Mouse (Mus musculus): ENCODE data around the gene Sphkap. TPM values are rescaled to one million over a fixed set of nuclear protein-coding genes. Genes with fewer than 3 reads are reported as not detected.

Sphkap gene
- polyA plus RNA-seq (2016; fragmentation: Nextera tagmentation; extraction: Ambion mirVana) = 0.24 and 0.38 TPM in 2 replicates

DNA sequence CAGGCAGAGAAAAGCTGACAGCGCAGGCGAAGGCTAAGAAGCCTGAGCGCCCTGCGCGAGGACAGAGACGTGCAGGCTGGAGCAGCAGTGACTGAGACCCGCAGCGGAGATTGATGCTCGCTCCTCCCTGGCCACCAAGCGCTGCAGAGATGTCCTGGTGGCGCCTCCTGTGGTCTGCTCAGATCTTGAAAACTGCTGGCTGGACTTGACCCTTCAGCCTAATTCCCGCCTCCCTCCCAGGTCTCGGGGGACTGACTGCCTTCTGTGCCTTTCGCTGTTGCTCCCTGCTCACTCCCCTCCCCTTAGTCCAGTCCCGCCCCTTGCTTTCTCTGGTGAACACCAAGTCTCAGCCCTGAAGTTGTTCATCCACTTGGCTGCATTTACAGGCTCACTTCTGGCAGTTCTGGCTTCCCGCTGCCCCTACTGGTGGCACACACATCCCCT, at the start of gene Sphkap:
TSS of gene Sphkap (minus strand) at position 180 of the 444 bp plus-strand sequence.
- Histone ChIP-seq H3K4me2 (peak within 1 kb of the TSS; percentile 75), H3K9ac (replicated peaks) (peak within 1 kb of the TSS; percentile 46), H3K36me3 (no peaks in the 10 kb centered on the region), H3K27ac (no peak within 1 kb of the TSS), H3K9me3 (no peaks in the 10 kb centered on the region), H3K27me3 (peaks cover 31% of the 10 kb centered on the region), H3K4me1 (replicated peaks) (peaks cover 3% of the 10 kb centered on the region), H3K4me3 (replicated peaks) (peak within 1 kb of the TSS; percentile 43)
- ATAC-seq (ENCODE audit: insufficient number of reproducible peaks, insufficient read depth, low FRiP score, low TSS enrichment, low read depth) = peak; percentile 78; the same call in 1 of the 2 replicates
- WGBS = 2% methylated on average over 16 of the region's 16 CpGs

DNA sequence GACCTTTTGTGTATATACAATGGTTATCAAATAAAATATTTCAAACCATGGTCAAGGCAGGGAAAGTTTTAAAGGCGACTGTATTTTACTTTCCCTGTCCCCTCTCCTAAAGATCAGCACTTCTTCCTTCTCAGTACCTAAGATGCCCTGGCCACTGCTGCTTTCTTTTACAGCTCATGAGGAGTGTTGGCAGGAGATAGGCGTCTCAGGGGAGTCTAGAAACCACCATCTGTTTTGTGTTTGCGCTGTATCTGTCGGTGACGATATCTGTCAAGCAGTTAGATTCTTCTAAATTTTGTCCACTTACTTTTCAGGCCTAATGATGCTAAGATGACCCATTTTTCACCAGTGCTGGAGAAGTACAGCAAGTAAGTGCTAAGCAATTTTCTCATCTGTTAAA, 43.3 kb upstream of the Sphkap start:
- H3K27ac ChIP-seq = no peak overlapping the region
- no peak for ATAC-seq (ENCODE audit: insufficient number of reproducible peaks, insufficient read depth, low FRiP score, low TSS enrichment, low read depth)
- H3K36me3 ChIP-seq = no peaks in the 10 kb centered on the region
- H3K9ac ChIP-seq (replicated peaks) = no peak overlapping the region
- no peaks in the 10 kb centered on the region for H3K9me3 ChIP-seq
- WGBS = 52% methylated on average over 5 of the region's 5 CpGs
- H3K27me3 ChIP-seq = no peaks in the 10 kb centered on the region
- no peak overlapping the region for H3K4me3 ChIP-seq (replicated peaks)
- H3K4me1 ChIP-seq (replicated peaks) = no peaks in the 10 kb centered on the region
- no peak overlapping the region for H3K4me2 ChIP-seq

DNA sequence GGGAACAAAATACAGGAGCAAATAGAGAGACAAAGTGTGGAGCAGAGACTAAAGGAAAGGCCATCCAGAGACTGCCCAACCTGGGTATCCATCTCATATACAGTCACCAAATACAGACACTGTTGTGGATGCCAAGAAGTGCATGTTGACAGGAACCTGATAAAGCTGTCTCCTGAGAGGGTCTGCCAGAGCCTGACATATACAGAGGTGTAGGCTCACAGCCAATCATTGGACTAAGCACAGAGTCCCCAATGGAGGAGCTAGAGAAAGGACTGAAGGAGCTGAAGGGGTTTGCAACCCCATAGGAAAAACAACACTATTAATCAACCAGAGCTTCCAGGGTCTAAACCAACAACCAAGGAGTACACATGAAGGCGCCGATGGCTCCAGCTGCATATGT, 32.4 kb upstream of the Sphkap start:
- H3K9me3 ChIP-seq = no peaks in the 10 kb centered on the region
- H3K27ac ChIP-seq = no peak overlapping the region
- H3K4me3 ChIP-seq (replicated peaks) = no peak overlapping the region
- H3K27me3 ChIP-seq = no peaks in the 10 kb centered on the region
- ATAC-seq (ENCODE audit: insufficient number of reproducible peaks, insufficient read depth, low FRiP score, low TSS enrichment, low read depth) = no peak
- H3K9ac ChIP-seq (replicated peaks) = no peak overlapping the region
- no peaks in the 10 kb centered on the region for H3K4me1 ChIP-seq (replicated peaks)
- WGBS = 90% methylated on average over 2 of the region's 2 CpGs
- H3K4me2 ChIP-seq = no peak overlapping the region
- no peaks in the 10 kb centered on the region for H3K36me3 ChIP-seq

DNA sequence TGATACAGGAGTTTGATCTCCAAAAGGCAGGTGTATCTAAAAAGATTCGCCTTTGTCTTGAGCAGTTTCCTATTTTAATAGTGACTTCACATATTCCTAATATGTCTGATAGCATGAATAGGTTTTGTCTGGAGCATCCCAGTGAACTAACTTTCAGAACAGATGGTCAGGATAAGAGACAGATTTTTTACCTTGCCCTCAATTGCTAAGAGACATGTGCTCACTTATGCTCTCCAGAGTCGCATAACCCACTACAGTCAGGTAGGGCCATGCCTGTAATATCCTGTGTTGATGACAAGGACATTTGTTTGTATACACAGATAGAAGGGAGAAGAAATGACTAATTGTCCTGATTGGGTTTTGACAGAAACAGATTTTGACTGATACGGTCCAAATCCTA, 25.9 kb upstream of the Sphkap start:
- no peaks in the 10 kb centered on the region for H3K9me3 ChIP-seq
- H3K4me3 ChIP-seq (replicated peaks) = no peak overlapping the region
- no peaks in the 10 kb centered on the region for H3K4me1 ChIP-seq (replicated peaks)
- H3K27me3 ChIP-seq = no peaks in the 10 kb centered on the region
- ATAC-seq (ENCODE audit: insufficient number of reproducible peaks, insufficient read depth, low FRiP score, low TSS enrichment, low read depth) = no peak
- 92% methylated on average over 3 of the region's 3 CpGs for WGBS
- no peak overlapping the region for H3K9ac ChIP-seq (replicated peaks)
- H3K4me2 ChIP-seq = no peak overlapping the region
- H3K36me3 ChIP-seq = no peaks in the 10 kb centered on the region
- H3K27ac ChIP-seq = no peak overlapping the region

DNA sequence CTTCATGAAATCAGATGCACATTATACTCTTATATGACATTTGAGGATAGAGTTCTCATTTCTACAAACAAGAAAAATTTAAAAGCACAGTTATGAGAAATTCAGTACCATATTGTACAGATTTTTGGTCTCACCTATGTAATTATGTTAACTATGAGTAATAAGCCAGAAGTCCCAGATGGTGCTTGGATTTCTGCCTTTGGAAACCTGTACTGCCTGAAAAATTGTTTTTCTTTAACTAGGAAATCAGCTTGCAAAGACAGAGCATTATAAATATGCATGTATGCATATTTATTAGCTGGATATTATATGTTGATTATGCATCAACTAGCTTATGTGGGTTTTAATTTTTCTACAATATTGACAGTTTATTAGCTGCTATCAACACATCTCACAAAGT, 21.9 kb upstream of the Sphkap start:
- Histone ChIP-seq H3K27me3 (no peaks in the 10 kb centered on the region), H3K4me2 (no peak overlapping the region), H3K27ac (no peak overlapping the region), H3K9ac (replicated peaks) (no peak overlapping the region), H3K4me1 (replicated peaks) (no peaks in the 10 kb centered on the region), H3K36me3 (no peaks in the 10 kb centered on the region), H3K4me3 (replicated peaks) (no peak overlapping the region), H3K9me3 (no peaks in the 10 kb centered on the region)
- ATAC-seq (ENCODE audit: insufficient number of reproducible peaks, insufficient read depth, low FRiP score, low TSS enrichment, low read depth) = no peak

DNA sequence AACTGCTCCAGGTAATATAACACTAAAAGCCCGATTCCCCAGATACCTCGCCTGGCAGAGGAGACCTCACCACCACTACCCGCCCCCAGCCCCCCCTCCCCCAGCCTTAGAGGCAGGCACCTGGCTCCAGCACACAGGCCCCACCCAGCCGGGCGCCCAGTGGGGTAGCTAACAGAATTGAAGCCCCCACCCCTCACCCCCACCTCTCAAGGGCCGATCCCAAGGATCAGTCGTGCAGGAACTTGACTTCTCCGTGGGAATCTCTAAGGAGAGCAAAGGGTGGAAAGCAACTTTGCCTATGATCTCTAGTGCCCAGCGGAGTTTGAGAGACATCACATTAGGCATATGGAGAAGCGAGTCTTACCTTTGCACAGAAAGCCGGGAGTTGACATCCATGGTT, 384 bp downstream of the Sphkap start:
- no peaks in the 10 kb centered on the region for H3K36me3 ChIP-seq
- peak overlapping the region; percentile 46 for H3K9ac ChIP-seq (replicated peaks)
- peak overlapping the region; percentile 75 for H3K4me2 ChIP-seq
- H3K9me3 ChIP-seq = no peaks in the 10 kb centered on the region
- ATAC-seq (ENCODE audit: insufficient number of reproducible peaks, insufficient read depth, low FRiP score, low TSS enrichment, low read depth) = peak; percentile 31; the same call in 1 of the 2 replicates
- peak overlapping the region; percentile 43 for H3K4me3 ChIP-seq (replicated peaks)
- H3K27ac ChIP-seq = no peak overlapping the region
- 2% methylated on average over 10 of the region's 11 CpGs for WGBS
- H3K4me1 ChIP-seq (replicated peaks) = peaks cover 3% of the 10 kb centered on the region
- peaks cover 31% of the 10 kb centered on the region for H3K27me3 ChIP-seq

DNA sequence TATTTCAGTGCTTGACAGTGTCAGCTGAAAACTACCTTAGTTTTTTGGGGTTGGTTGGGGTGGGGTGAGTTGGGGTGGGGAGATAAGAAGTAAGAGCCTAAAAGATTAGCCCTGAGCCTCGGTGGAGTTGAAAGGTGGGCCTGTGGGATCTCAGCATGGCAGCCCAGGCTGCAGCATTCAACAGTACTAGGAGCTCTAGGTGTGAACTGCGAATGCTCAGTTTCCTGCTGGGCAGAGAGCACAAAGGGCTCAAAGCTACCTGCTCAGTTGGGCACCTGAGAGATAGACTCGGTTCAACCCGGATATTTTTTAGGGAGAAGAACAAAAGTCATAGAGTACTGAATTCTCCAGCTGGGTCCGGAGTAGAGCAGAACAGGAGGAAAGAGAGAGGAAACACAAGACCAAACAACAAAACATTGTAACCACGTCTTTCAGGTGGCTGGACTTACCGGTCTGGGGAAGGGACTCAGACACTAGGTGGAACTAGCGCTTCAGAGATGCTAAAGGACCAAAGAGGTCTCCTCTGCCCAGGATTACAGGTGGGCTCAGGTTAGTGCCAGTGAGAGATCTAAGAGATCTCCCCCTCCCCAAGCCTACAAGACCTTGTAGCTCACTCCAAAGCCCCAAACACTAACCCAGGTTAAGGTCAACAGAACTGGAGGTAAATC, 984 bp downstream of the Sphkap start:
- H3K27ac ChIP-seq = no peak overlapping the region
- WGBS = 7% methylated on average over 8 of the region's 8 CpGs
- peaks cover 3% of the 10 kb centered on the region for H3K4me1 ChIP-seq (replicated peaks)
- no peak for ATAC-seq (ENCODE audit: insufficient number of reproducible peaks, insufficient read depth, low FRiP score, low TSS enrichment, low read depth)
- H3K36me3 ChIP-seq = no peaks in the 10 kb centered on the region
- H3K4me2 ChIP-seq = peak overlapping the region; percentile 75
- H3K27me3 ChIP-seq = peaks cover 31% of the 10 kb centered on the region
- no peak overlapping the region for H3K9ac ChIP-seq (replicated peaks)
- H3K4me3 ChIP-seq (replicated peaks) = 0 out of 2 replicates have a peak overlapping the region, but pooled peaks have one; percentile 43
- no peaks in the 10 kb centered on the region for H3K9me3 ChIP-seq

DNA sequence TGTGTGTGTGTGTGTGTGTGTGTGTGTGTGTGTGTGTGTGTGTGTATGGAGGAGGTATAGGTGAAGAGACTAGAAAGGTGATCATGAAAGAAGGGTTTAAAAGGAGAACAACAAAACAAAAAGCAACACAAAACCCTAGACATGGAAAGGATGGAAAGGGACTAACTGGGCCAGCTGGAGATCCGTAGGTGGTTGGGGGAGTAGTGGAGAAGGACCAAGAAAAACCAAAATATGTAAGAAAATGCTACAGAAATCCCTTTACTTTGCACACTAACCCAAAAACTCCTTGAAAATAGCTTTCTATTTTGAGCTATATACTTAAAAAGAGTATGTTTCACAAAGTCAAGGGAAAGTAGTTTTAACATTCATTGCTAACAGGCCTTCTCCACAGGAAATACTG, 6.9 kb downstream of the Sphkap start:
- 100% methylated on average over 1 of the region's 1 CpGs for WGBS
- no peak overlapping the region for H3K27ac ChIP-seq

DNA sequence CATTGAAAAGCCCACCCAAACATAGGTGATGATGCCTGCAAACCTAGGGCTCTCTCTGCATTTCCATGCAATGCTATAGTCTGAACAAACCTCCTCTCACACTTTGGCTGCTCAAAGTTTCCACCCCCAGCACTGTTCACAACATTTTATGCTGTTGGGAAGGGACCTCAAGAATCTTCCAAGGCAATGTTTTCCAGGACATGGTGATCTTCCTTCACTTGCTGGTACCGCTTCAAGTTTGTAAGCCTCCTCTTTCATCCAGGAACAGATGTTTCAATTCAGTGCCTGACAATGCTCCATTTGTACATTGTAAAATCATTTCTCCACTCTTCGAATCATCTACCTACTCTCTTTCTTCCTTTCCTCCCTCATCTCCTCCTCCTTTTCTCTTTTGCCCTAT, 11.7 kb downstream of the Sphkap start:
- no peaks in the 10 kb centered on the region for H3K36me3 ChIP-seq
- no peaks in the 10 kb centered on the region for H3K4me1 ChIP-seq (replicated peaks)
- H3K4me3 ChIP-seq (replicated peaks) = no peak overlapping the region
- 86% methylated on average over 2 of the region's 2 CpGs for WGBS
- no peak overlapping the region for H3K4me2 ChIP-seq
- H3K9me3 ChIP-seq = no peaks in the 10 kb centered on the region
- H3K27me3 ChIP-seq = no peaks in the 10 kb centered on the region
- no peak overlapping the region for H3K9ac ChIP-seq (replicated peaks)
- ATAC-seq (ENCODE audit: insufficient number of reproducible peaks, insufficient read depth, low FRiP score, low TSS enrichment, low read depth) = no peak
- H3K27ac ChIP-seq = no peak overlapping the region

More for the DNA sequence above, 6.9 kb downstream of the Sphkap start:
- no peaks in the 10 kb centered on the region for H3K9me3 ChIP-seq
- ATAC-seq (ENCODE audit: insufficient number of reproducible peaks, insufficient read depth, low FRiP score, low TSS enrichment, low read depth) = no peak
- no peak overlapping the region for H3K9ac ChIP-seq (replicated peaks)
- no peaks in the 10 kb centered on the region for H3K27me3 ChIP-seq
- H3K4me2 ChIP-seq = no peak overlapping the region
- no peaks in the 10 kb centered on the region for H3K36me3 ChIP-seq
- no peaks in the 10 kb centered on the region for H3K4me1 ChIP-seq (replicated peaks)
- no peak overlapping the region for H3K4me3 ChIP-seq (replicated peaks)

DNA sequence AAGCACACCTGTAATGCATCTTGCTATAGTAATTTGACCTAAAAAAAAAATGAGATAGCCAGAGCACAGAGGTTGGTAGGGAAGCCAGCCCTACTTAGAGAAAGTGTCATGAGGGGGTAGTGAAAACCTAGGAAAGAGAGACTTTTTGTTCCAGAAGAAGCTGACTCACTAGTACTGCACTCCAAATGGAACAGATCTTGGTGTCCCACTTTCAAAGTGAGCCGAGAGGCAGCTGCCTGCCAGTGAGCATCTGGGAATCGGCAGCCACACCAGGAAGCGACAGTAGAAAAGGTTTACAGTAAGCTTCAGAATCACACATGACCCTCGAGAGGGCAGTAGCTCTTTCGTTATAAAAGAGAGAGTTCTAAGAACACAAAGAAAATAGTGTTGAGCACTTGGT, 12.4 kb downstream of the Sphkap start:
- Histone ChIP-seq H3K27me3 (no peaks in the 10 kb centered on the region), H3K36me3 (no peaks in the 10 kb centered on the region), H3K4me1 (replicated peaks) (no peaks in the 10 kb centered on the region), H3K4me3 (replicated peaks) (no peak overlapping the region), H3K4me2 (no peak overlapping the region), H3K27ac (no peak overlapping the region), H3K9me3 (no peaks in the 10 kb centered on the region), H3K9ac (replicated peaks) (no peak overlapping the region)
- 69% methylated on average over 5 of the region's 5 CpGs for WGBS
- ATAC-seq (ENCODE audit: insufficient number of reproducible peaks, insufficient read depth, low FRiP score, low TSS enrichment, low read depth) = no peak

DNA sequence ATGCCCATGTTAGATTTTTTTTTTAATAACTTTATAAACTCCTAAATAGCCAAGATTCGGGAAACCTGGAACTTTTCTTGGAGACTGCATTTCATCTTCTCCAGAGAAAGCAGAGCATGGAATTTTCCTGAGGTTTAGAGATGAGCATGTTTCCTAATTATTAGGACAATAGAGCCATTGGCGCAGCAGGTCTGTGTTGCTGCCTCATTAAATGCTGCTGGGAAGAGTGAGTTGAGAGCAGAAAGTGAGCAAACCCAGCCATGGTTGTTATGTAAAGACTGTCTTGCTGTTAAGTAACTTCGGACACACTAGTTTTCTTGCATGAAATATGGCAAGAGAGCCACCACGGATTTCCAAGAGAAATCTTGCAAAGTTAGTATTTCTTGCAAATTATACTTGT, 18.6 kb downstream of the Sphkap start:
- Histone ChIP-seq H3K4me2 (no peak overlapping the region), H3K4me1 (replicated peaks) (no peaks in the 10 kb centered on the region), H3K27ac (no peak overlapping the region), H3K9me3 (no peaks in the 10 kb centered on the region), H3K27me3 (no peaks in the 10 kb centered on the region), H3K4me3 (replicated peaks) (no peak overlapping the region), H3K9ac (replicated peaks) (no peak overlapping the region), H3K36me3 (no peaks in the 10 kb centered on the region)
- WGBS = 80% methylated on average over 4 of the region's 4 CpGs
- no peak for ATAC-seq (ENCODE audit: insufficient number of reproducible peaks, insufficient read depth, low FRiP score, low TSS enrichment, low read depth)

DNA sequence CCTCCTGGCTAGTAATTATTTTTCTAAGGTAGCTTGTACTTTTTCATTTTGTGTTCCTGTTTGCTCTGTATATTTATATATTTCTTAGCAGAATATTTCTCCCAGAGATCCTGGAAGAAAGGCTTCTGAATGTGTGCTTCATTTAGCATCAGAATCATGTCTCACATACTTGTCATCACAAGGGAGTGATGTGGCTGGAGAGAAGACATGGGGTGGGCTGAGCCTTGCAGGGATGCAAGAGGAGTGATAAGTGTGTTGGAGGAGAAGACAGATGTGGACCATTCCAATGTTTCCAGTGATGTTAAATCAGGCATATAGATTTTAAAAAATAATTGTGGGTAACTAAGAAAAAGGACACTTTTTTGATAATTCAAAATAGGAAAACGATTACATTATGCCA, 30.6 kb downstream of the Sphkap start:
- H3K4me2 ChIP-seq = no peak overlapping the region
- no peak overlapping the region for H3K4me3 ChIP-seq (replicated peaks)
- no peaks in the 10 kb centered on the region for H3K27me3 ChIP-seq
- H3K27ac ChIP-seq = no peak overlapping the region
- WGBS = 76% methylated on average over 1 of the region's 1 CpGs
- no peaks in the 10 kb centered on the region for H3K36me3 ChIP-seq
- no peak overlapping the region for H3K9ac ChIP-seq (replicated peaks)
- no peaks in the 10 kb centered on the region for H3K9me3 ChIP-seq
- H3K4me1 ChIP-seq (replicated peaks) = no peaks in the 10 kb centered on the region
- ATAC-seq (ENCODE audit: insufficient number of reproducible peaks, insufficient read depth, low FRiP score, low TSS enrichment, low read depth) = no peak
